Mouse (Mus musculus) adrenal gland, postnatal 10 days (tissue): Measurements from ENCODE around the gene Ccnyl1. TPM values are rescaled to one million over a fixed set of nuclear protein-coding genes. Genes with fewer than 3 reads are reported as not detected.

Experiments used
- DNase-seq: peaks from one replicate; pipeline ENCODE4 v3.0.0; 2021; ENCODE audit warnings: mixed read lengths
- total RNA-seq, 2 experiments: library from RNA; stranded (reverse); gene quantifications; 2 replicates each; pipeline ENCODE4 v1.2.3; 2021

Gene Ccnyl1
- total RNA-seq, 2 experiments from 2014 or later: 18.1 to 22.4 TPM

DNA sequence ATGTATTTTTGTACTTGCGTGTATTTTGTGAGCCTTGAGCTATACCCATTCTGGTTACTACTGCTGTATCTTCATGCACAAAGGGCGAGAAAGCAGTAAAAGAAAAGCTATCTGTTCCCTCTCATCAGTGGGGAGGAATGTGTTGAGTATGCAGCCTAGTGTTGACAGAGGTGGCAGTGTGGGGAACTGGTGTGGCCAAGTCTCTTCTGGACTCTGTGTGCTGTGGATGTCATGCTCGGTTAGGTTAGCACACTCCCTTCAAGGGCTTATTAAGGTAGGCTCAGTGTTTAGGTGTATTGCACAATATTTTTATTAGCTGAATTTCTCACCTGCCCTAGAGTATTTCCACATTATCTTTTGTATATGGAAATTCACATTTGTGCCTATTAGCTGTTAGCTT lies 11.5 kb downstream of the Ccnyl1 start:
- DNase-seq: no peak

DNA sequence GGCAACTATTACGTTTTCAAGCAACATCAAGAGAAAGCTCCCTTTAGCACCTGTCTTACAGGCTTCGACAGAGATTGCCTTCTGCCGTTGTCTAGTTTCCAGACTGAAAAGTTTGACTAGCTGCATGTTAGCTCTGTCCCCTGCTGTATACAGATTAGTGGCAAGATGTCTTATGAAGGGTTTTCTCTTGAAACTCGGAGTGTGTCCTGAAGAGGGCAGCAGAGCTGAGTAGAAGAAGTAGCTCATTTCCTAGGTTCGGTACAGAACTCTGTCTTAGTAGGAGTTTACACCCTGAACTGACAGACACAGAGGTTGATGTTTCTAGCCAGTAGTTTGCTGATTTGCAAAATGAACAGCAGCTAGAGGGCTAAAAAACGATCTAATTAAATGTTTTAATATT lies 15.0 kb downstream of the Ccnyl1 start:
- peak; percentile 73 for DNase-seq

DNA sequence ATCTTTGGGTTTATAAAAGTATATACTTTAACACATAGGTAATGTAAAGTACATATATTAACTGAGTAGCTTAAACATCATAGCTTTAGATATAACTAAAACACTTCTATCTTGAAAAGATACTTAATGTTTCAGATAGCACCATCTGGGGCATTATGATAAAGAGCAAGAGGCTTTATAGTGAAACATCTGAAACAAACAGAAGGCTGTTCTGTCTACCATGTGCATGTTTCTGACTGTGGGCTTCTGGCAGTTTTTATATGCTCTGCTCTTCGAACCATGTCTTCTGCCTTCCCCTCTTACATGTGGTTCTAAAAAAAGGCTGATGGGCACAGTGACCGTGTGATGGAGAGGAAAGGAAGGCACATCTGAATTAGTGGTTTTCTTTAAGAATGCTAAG lies 16.4 kb downstream of the Ccnyl1 start:
- no peak for DNase-seq

DNA sequence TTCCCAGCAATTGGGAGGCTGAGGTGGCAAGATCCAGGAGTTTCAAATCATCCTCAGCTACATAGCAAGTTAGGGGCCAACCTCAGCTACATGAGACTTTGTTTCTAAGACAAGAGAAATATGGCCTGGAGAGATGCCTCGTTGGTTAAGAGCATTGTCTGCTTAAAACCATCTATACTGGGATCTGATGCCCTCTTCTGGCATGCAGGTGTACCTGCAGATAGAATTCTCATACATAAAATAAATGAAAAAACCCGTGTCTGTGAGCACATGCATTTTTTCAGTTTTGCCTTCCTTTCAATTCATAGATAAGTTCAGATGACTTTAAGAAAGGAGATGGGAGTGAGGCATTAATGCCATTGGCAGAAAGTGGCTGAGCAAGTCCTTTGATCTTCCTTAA lies 19.6 kb downstream of the Ccnyl1 start:
- no peak for DNase-seq

DNA sequence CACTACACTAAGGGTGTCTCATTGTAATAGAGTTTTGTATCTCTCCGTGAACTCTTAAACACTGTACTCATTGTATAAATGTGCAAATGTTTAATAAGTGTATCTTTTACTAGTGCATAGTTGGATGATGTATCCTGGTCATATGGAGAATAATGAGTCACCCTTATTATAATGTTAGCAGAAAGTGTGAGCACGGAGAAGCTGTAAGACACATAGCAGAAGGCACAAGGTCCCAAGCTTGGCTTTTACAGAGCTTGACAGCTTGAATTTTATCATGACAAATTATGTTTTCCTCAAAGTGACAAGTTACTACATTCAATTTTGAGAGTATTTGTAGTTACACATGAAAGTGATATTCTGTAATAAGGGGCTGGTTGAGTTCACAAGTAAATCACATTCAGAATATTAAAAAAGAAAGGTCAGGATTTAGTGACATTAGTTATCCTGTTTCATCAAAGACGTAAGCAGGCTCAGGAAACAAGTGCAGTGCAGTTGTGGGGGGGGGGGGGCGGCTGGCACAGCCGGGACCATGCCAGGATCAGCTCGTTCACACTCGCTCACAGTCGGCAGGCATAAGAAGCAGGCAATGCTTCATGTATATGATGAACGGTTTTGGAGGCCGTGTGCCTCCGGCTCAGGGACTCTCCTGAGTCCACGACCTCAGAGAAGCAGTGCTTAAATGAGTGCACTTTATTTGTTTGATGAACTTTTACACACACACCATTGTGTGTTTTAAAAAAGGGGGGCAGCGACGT lies 21.9 kb downstream of the Ccnyl1 start:
- DNase-seq: no peak

DNA sequence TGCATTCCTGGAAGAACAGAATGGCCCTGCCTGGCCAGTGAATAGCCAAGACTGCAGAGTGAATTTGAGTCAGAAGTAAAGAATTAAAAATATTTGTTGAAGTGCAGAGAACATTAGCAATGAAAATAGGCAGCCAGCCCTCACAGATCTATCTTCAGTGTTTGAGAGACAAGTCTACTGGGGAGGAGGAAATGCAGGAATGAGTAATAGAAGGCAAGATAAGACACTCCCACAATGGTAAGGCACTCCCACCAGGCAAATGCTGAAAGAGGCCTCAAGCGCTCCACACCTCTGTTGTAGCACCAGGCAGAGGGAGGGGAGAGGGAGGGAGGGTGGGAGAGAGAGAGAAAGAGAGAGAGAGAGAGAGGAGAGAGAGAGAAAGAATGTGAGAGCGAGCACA lies 25.2 kb downstream of the Ccnyl1 start:
- no peak for DNase-seq

DNA sequence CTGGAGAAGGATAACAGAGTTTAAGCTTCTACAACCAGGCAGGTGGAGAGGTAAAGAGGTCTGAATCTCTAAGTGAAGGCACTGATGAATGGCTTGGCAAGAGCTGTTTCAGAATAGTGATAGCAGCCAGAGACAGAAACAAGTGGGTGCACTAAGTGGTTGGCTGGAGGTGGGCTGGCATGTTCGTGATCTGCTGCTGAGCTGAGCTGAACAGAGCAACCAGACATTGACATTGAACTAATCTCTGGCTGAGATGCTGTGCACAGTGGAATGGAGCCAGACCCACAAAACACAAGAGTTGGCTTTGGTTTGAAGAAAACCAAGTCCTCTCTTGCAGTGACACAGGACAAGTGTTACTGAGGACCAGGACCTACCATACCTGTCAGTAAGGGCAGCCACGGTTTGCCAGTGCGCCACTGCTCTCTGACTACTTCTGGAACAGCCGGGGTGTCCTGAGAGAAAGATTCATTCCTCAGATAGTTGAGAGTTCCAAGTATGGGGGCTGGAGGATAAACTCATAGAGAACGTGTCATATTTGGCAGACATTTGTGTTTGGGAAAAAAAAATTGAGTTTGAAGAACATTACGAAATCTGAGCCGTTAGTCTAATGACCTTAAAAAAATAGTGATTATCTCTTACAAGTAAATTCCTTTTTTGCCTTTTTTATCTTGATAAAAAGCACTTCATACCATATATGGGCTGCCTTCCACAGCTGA lies 26.5 kb downstream of the Ccnyl1 start:
- DNase-seq: no peak

DNA sequence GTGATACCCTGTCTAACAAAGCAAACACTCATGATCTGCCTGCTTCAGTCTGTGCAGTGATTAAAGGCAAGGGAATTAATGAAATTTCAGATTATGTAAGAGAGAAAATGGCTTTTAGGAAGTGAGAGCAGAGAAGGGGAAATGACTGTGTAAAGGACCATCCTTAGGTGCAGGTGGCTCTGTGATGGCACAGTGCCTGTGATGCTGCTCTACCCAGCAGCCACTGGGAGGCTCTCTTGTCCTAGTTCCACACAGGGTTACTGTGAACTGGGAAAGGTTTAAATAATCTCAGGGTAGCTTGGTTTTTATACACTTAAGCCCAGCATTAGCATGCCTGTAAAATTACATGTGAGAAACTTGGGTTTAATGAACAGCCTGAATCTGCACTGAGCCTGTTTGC lies 27.2 kb downstream of the Ccnyl1 start:
- peak; percentile 73 for DNase-seq

DNA sequence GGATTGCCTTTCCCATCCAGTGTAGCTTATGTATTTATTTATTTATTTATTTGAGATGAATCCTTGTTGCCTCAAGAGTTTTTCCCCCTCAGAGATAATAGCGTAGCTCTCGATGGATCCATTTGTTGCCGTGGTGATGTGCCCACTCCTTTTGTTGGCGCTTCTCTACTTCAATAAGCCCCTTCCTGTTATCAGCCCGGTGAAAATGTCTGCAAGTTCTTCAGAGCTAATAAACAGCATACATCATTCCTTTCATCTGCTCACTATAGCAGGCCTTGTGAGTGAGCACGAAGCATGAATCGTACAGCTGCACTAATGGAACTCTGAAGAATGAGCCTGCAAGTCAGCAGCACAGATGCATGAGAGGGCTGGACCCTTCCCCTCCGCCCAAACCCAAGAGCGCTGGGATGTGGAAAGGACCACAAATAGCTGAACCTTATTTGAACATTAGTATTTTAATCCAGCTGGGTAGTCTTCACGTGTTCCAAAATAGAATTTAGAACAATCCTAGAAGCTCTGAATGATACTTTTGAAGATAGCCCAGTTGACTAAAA lies 30.9 kb downstream of the Ccnyl1 start:
- no peak for DNase-seq

DNA sequence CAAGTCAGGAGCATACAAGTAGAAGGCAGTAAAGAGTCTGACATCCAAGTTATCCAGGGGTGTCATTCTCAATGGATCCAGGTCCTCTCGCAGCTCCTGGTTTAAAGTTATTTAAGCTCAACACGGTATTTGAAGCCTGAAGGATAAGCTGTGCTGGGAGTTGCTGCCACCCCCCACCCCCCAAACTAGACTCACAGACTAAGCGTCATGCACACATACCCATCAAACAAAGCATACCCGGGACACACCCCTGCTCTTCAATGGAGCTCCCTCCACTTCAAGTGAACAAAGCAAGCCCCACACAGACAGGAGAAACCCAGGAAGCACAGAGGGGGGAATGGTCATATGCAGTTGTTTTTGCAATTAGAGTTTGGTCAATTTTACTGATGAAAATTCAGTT lies 39.8 kb downstream of the Ccnyl1 start:
- no peak for DNase-seq

DNA sequence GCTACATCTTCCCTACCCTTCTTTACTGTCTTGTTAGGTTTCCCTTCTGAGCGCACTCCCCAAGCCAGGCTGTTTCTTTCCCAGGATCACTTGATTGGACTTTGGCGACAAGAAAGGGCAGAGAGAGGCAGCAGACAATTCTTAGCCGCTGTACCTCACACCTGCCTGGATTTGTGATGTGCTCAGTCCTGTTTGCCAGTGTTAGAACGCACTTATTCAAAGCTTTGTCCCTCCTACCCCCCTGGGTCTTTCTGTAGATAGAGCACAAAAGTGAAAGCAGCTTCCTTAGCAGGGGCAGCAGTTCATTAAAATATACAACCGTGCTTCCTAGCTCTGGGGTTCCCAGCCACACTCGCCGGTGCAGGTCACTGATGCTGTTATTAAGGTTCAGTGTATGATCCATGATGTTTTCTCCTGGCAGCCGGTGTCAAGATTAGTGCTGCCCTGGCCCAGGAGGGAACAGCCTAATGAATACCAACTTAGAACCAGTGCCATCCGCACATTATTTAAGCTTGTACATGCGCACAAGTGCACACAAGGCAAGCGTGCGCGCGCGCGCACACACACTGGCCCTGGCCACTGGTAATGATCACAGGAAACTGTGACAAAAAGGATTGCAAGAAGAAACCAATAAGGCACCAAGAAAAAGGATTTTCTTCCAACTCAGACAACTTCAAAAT lies 41.2 kb downstream of the Ccnyl1 start:
- no peak for DNase-seq

DNA sequence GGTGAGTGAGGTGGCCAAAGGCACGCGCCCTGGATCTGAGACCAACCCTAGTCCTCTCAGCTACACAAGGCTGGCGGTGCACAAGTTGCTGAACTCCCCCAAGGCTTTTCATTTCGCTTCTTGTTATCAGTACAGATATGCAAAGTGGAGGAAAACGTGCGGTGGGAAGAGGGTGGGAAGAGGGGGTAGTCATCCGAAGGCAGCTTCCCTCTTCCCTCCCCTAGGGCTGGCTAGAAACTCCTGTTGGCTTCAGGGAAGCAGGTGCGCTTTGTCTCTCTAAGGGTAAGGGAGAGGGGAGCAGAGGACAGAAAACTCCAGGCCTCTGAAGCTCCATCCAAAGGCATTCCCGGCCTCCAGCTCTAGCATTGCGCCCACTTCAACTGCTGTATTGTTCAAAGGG lies 41.9 kb downstream of the Ccnyl1 start:
- DNase-seq: peak; percentile 9

DNA sequence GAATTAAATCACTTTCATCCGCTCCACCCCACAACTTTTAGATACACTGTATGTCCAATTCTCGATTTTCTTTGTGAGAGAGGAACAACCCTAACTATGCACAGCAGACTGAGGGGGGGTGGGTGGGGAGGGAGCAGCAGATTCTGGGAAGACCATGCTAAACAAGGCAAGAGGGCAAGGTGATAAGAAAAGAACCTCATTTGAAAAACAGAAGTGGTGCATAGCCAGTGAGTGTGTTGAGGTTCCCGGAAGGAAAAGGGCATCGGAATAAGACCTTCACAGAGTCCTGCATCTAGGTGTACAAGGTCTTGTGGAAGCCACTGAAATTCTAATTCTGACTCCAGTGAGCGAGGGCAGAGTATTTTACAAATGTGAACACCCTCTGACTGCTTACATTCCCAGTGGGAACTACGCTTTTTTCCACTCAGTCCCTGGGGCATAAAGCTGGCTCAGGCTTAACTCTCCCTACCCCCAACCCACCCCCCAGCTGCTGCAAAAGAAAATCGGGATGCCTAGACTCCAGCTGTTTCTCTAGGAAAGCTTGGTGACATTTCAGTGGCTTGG lies 42.5 kb downstream of the Ccnyl1 start:
- peak; percentile 17 for DNase-seq

DNA sequence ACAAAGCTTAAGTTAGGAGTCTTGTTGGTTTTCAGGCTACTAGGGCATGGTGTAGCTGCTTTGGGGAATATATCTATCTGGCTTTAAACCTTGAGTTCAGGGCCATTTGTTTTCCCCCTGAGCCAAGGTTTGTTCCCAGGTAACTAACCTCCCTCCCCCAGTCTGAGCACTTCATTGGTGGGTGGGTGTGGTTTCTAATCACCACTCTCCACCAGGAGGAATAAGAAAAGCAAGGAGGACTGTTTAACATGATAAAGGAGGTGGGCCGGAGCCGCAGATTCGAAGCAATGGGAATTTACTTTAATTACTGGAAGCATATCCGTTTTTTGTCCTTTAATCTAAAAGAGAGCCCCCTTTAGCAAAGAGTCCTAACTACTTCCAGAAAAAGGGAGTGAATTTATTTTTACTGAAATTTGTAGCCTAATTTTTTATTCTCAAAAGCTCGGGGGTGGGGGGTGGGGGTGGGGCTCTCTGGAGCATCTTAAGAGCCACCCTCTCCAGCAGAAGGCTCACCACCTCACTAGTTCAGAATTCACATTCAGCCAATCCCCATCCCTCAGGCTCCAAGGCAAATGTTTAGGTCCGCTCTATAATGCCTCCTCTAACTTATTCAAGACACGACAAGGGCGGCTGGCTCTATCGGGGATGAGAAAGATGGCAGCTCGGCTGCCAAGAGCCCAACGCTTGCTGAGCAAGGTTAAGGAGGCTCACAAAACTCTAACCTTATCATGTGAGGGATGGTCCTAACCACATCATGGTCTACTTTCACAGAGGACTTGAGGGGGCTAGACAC lies 43.4 kb downstream of the Ccnyl1 start:
- peak; percentile 9 for DNase-seq

DNA sequence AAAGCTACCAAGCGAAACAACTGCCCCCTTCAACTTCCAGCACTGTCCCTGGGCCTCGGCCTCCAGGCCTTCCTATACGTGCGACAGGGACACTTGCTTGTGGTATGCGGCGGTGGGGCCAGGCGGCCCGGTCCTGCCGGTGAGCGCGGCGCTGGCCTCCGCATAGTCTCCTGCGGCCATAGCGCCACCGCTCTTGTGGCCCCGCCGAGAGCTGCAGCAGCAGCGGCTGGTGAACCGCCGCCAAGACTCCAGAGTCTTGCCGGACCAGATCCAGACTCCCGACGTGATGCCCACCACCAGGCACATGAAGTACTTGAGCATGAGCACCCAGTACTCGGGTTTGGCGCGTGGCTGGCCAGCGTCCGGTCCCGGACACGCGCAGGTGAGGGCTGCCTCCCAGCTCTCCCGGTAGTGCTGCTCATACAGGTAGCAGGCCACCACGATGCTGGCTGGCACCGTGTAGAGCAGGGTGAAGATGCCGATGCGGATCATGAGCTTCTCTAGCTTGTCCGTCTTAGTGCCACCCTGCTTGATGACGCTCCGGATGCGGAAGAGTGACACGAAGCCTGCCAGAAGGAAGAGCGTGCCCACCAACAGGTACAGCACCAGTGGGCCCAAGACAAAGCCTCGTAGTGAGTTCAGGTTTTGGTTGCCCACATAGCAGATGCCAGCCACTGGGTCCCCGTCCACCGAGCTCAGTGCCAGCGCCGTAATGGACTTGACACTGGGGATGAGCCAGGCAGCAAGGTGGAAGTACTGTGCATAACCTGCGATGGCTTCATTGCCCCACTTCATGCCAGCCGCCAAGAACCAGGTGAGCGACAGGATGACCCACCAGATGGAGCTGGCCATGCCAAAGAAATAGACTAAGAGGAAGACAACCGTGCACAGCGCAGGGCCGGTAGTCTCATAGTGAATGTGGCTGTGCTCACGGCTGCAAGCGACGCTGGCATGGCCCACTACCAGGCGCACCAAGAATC lies 44.8 kb downstream of the Ccnyl1 start:
- peak; percentile 52 for DNase-seq

DNA sequence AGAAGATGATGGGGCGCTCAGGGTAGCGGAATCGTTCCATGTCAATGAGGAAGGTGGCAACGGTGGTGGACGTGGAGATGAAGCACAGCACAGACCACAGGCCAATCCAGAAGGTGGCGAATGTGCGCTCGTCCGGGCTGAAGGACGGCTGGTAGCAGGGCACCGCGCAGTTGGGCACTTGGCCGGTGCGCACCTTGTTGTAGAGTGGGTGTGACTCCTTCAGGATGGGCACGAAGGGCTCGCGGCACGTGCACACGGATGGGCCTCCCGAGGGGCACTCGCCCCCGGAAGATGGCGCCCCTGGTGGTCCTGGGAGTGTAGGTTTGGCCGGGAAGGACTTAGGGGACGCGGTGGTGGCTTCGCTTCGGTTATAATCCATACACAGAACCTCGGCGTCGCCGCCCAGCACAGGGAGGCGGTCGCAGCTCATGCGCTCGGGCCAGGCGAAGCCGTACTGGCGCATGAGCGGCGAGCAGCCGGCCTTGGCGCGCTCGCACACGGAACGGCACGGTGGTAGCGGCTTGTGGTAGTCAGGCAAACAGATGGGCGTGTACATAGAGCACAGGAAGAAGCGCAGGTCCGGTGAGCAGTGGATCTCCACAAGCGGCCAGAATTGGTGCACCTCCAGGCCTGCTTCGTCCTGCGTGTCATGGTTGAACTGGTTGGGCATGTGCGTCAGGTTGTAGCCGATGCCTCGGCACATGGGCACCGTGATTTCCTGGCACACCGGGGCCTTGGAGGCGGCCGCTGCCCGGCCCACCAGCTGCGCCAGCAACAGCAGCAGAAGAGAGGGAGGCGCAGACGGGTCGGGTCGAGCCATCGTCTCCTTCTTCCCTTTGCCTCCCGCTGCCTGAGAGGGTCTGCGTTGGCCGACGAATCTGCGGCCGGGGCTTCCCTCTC lies 45.8 kb downstream of the Ccnyl1 start:
- peak; percentile 63 for DNase-seq

DNA sequence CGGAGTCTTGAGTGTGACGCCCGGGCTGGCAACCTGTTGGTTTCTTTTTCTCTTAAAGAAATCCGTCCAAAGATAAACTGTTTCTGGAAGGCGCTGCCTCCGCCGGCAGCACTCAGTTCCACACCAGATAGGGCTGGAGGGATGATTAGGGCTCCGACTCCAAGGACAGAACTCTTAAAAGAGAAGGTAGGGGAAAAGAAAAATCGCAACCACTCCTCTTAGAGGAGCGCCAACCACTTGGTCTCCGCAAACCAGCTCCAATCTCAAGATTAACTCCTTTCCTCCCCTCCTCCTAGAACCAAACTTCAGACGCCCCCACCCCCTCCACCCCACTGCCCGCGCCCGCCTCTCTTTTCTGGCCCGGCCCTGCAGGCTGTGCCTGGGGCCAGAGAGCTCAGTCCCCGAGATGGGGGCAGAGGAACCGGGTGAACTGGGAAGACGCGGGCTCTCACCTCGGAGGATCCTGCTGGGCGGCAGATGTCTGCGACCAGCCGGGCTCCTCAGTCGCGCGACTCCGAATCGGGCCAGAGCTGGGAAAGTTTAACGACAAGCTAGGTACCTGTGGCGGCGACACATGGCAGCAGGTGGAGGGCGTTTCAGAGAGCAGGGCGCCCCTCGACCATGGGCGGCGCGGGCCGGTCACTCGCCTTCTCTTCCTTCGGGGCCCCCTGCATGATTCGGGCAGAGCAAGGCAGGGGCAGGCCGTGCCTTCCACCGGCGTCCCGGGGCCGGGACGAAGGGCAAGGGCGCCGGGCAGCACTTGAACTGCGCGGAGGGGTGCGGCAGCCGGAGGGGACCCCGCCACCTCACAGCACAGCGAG lies 46.6 kb downstream of the Ccnyl1 start:
- DNase-seq: peak; percentile 60

DNA sequence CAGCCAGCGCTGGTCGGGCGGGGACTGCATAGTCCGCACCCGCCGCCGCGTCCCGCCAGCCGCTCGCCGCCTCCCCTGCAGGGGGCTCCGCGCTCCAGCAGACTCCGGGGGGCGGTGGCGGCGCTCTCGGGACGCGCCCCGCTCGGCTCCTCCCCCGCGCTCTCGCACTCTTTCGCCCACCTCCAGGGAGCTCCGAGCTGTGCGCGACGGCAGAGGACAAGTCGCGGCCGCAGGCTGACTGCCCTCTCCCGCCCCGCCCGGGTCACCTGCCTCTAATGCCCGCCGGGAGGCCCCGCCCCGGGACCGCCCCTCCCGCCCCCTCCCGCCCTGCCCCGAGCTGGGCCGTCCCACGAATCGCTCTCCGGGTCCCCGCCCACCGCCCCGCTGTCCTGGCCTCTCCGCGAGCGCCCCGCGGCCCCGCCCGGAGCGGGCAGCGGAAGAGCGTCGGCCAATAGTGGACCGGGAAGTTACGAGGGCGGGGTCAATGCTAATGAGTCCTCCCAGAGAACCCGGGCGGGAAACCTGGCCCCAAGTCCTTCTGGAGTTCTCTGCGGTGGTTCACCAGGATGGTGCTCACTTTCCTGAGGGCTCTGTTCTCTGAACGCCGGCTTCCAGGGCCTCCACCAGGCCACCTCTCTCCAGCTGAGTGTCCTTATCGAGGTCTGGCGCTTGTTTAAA lies 47.4 kb downstream of the Ccnyl1 start, which contains the start of gene Fzd5:
Gene Fzd5, minus strand, starts transcription at position 250 of the 678 bp plus-strand sequence.
- DNase-seq: peak; percentile 98
